Mouse (Mus musculus): ENCODE results near the gene Gm43720.

DNA sequence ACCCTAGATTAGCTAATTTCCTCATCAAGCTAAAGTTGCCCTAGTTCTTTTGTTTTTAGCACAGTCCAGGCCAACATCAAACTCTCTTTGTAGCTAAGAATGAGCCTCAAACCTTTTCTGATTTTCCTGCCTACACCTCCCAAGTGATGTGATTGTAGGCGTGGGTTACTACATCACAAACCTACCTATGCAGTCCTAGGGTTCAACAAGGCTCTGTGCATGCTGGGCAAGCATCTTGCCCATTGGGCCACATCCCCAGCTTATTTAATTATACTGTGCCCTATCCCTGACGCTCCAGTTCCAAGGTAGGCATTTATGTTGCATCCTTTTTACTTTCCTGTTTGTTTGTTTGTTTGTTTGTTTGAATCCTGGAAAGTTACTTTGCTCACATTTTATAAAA is 54.1 kb downstream of the Gm43720 start, which contains the start of gene Nxpe5:
- no peak for TF ChIP-seq CTCF (IDR thresholded peaks at IDR 0.05; ENCODE audit: low read depth)
- no peak for TF ChIP-seq EP300 (IDR thresholded peaks at IDR 0.05; ENCODE audit: low read depth)

All from heart, postnatal 0 days (tissue).